Mouse (Mus musculus): ENCODE results near the gene Toe1. TPM values are rescaled to one million over a fixed set of nuclear protein-coding genes. Genes with fewer than 3 reads are reported as not detected.

Gene Toe1
- polyA plus RNA-seq, 1 experiment from 2014 or later, result 34.0 TPM

DNA sequence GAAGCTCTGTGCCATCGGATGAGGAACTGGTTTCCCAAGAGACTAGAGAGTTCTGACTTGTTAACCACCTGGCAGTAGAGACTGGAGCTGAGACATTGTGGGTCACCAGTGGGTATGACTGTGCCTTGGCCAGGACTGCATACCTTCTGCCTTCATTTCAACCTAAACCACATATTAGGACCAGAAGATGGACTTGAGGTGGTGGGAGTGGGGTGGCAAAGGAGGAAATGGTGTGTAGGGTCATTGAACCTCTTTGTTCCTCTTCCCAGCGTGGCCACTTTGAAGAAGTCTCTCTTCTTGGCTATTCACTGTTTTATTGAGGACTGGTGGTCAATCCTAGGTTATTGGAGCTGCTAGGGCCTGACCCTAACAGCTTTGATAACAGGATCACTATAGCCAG lies 26.1 kb downstream of the Toe1 start:
- DNase-seq (ENCODE audit: low spot score) (no peak), ATAC-seq (no peak)
- Histone ChIP-seq H3K9ac (ENCODE audit: low read length) (no peak overlapping the region), H3K4me1 (ENCODE audit: control insufficient read depth, insufficient read depth, low read length) (no peaks in the 10 kb centered on the region), H3K27ac (ENCODE audit: low read depth, low read length) (no peak overlapping the region), H3K4me2 (ENCODE audit: low read length) (no peak overlapping the region), H3K4me3 (ENCODE audit: low read depth, low read length) (no peak overlapping the region), H3K36me3 (ENCODE audit: control insufficient read depth, insufficient read depth, low read length) (no peaks in the 10 kb centered on the region), H3K27me3 (replicated peaks; ENCODE audit: control insufficient read depth, insufficient read depth, low read length) (no peaks in the 10 kb centered on the region), H3K9me3 (replicated peaks; ENCODE audit: control insufficient read depth, low read length) (no peaks in the 10 kb centered on the region)
- 53% methylated on average over 2 of the region's 2 CpGs for WGBS

DNA sequence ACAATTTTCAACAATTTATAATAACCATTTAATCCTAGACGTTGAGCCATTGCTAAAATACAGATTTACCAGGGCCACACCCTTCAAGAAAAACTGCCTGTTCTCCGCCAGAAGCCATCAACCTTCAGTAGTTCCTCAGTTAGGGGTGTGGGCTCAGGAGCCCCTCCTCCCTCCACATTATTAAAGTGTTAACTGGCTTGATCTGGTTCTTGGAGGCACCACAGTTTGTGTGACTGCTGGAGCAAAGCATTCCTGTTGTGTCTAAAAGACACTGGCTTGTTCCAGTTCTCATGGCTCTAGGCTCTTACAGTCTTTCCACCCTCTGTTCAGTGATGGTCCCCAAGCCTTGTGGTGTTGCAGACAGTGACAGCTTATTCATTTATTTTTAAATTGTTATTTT lies 26.9 kb downstream of the Toe1 start:
- no peak overlapping the region for H3K4me2 ChIP-seq (ENCODE audit: low read length)
- no peaks in the 10 kb centered on the region for H3K27me3 ChIP-seq (replicated peaks; ENCODE audit: control insufficient read depth, insufficient read depth, low read length)
- no peaks in the 10 kb centered on the region for H3K9me3 ChIP-seq (replicated peaks; ENCODE audit: control insufficient read depth, low read length)
- no peak overlapping the region for H3K27ac ChIP-seq (ENCODE audit: low read depth, low read length)
- ATAC-seq (no peak), DNase-seq (ENCODE audit: low spot score) (no peak)
- H3K4me3 ChIP-seq (ENCODE audit: low read depth, low read length), result no peak overlapping the region
- no peaks in the 10 kb centered on the region for H3K4me1 ChIP-seq (ENCODE audit: control insufficient read depth, insufficient read depth, low read length)
- no peaks in the 10 kb centered on the region for H3K36me3 ChIP-seq (ENCODE audit: control insufficient read depth, insufficient read depth, low read length)
- no peak overlapping the region for H3K9ac ChIP-seq (ENCODE audit: low read length)
- WGBS, result 79% methylated on average over 2 of the region's 2 CpGs

DNA sequence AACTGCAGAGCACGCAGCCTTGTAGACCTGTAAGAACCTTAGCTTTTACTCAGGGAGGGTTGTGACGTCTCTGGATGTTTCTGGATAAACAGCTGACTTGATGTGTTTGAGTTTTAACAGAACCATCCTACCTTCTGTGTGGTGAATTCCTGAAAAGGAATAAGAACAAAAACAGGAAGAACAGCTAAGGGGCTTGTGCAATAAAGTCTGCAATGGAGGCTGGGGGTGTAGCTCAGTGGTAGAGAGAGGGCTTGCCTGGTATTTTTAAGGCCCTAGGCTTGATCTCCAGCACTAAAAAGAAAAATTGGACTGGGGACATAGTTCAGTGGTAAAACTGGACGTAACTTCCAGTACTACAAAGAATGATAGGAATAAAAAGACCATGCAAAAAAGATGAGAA lies 30.4 kb downstream of the Toe1 start:
- Histone ChIP-seq H3K4me1 (ENCODE audit: control insufficient read depth, insufficient read depth, low read length) (no peaks in the 10 kb centered on the region), H3K4me2 (ENCODE audit: low read length) (no peak overlapping the region), H3K9me3 (replicated peaks; ENCODE audit: control insufficient read depth, low read length) (no peaks in the 10 kb centered on the region), H3K9ac (ENCODE audit: low read length) (no peak overlapping the region), H3K27ac (ENCODE audit: low read depth, low read length) (no peak overlapping the region), H3K36me3 (ENCODE audit: control insufficient read depth, insufficient read depth, low read length) (no peaks in the 10 kb centered on the region), H3K27me3 (replicated peaks; ENCODE audit: control insufficient read depth, insufficient read depth, low read length) (no peaks in the 10 kb centered on the region), H3K4me3 (ENCODE audit: low read depth, low read length) (no peak overlapping the region)
- 95% methylated on average over 3 of the region's 3 CpGs for WGBS
- ATAC-seq (no peak), DNase-seq (ENCODE audit: low spot score) (no peak)

DNA sequence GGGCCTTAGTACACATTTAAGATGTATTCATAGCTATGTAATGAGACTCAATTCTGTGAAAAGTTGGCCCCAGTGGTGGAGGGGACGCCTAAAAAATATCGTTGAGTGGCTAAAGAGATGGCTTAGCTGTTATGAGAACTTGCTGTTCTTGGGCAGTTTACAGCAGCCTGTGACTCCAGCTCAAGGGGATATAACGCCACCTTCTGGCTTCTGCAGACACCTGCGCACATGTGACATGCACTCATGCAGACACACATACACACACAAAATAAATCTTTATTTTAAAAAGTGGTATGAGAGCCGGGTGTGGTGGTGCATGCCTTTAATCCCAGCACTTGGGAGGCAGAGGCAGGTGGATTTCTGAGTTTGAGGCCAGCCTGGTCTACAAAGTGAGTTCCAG lies 31.0 kb downstream of the Toe1 start:
- no peak overlapping the region for H3K4me2 ChIP-seq (ENCODE audit: low read length)
- H3K27me3 ChIP-seq (replicated peaks; ENCODE audit: control insufficient read depth, insufficient read depth, low read length), result no peaks in the 10 kb centered on the region
- no peak overlapping the region for H3K9ac ChIP-seq (ENCODE audit: low read length)
- H3K4me3 ChIP-seq (ENCODE audit: low read depth, low read length), result no peak overlapping the region
- H3K36me3 ChIP-seq (ENCODE audit: control insufficient read depth, insufficient read depth, low read length), result no peaks in the 10 kb centered on the region
- H3K4me1 ChIP-seq (ENCODE audit: control insufficient read depth, insufficient read depth, low read length), result no peaks in the 10 kb centered on the region
- no peak overlapping the region for H3K27ac ChIP-seq (ENCODE audit: low read depth, low read length)
- 88% methylated on average over 5 of the region's 5 CpGs for WGBS
- ATAC-seq, result no peak
- DNase-seq (ENCODE audit: low spot score), result no peak
- H3K9me3 ChIP-seq (replicated peaks; ENCODE audit: control insufficient read depth, low read length), result no peaks in the 10 kb centered on the region

DNA sequence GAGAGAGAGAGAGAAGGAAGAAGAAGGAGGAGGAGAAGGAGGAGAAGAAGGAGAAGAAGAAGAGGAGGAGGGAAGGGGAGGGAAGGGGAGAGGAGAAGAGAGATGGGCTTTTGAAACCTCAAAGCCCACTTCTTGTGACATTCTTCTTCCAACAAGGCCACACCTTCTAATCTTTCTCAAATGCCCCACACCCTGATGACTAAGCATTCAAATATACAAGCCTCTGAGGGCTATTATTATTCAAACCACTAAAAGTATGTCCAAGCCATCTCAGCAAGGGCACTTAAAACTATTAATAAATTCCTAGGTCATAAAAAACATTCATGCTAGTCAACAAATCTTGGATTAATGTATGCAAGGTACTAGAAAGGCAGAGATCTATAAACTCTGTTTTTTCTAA lies 38.4 kb downstream of the Toe1 start:
- DNase-seq (ENCODE audit: low spot score) (no peak), ATAC-seq (no peak)
- Histone ChIP-seq H3K27me3 (replicated peaks; ENCODE audit: control insufficient read depth, insufficient read depth, low read length) (no peaks in the 10 kb centered on the region), H3K4me2 (ENCODE audit: low read length) (no peak overlapping the region), H3K9ac (ENCODE audit: low read length) (no peak overlapping the region), H3K4me1 (ENCODE audit: control insufficient read depth, insufficient read depth, low read length) (no peaks in the 10 kb centered on the region), H3K9me3 (replicated peaks; ENCODE audit: control insufficient read depth, low read length) (no peaks in the 10 kb centered on the region), H3K27ac (ENCODE audit: low read depth, low read length) (no peak overlapping the region), H3K4me3 (ENCODE audit: low read depth, low read length) (no peak overlapping the region), H3K36me3 (ENCODE audit: control insufficient read depth, insufficient read depth, low read length) (no peaks in the 10 kb centered on the region)

DNA sequence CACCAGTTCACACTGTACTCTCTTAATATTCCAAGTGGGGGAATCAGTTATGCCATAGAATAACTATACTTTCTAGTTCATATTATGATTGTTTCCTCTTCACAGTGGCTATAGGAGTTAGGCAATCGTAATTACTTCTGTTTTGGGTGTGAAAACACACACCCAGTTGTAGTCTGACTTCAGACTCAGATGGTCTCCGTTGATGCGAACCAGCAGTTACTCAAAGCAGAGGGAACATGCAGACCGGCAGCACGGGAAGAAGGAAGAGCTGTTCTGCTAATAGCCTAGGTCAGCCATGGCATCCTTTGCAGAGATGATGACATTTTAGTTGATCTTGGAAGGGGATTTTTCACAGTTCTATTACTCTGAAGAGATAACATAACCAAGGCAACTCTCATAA lies 38.9 kb downstream of the Toe1 start:
- 91% methylated on average over 5 of the region's 5 CpGs for WGBS
- no peaks in the 10 kb centered on the region for H3K27me3 ChIP-seq (replicated peaks; ENCODE audit: control insufficient read depth, insufficient read depth, low read length)
- H3K27ac ChIP-seq (ENCODE audit: low read depth, low read length), result no peak overlapping the region
- no peaks in the 10 kb centered on the region for H3K4me1 ChIP-seq (ENCODE audit: control insufficient read depth, insufficient read depth, low read length)
- H3K4me2 ChIP-seq (ENCODE audit: low read length), result no peak overlapping the region
- ATAC-seq (no peak), DNase-seq (ENCODE audit: low spot score) (no peak)
- no peaks in the 10 kb centered on the region for H3K36me3 ChIP-seq (ENCODE audit: control insufficient read depth, insufficient read depth, low read length)
- H3K9me3 ChIP-seq (replicated peaks; ENCODE audit: control insufficient read depth, low read length), result no peaks in the 10 kb centered on the region
- H3K9ac ChIP-seq (ENCODE audit: low read length), result no peak overlapping the region
- H3K4me3 ChIP-seq (ENCODE audit: low read depth, low read length), result no peak overlapping the region

DNA sequence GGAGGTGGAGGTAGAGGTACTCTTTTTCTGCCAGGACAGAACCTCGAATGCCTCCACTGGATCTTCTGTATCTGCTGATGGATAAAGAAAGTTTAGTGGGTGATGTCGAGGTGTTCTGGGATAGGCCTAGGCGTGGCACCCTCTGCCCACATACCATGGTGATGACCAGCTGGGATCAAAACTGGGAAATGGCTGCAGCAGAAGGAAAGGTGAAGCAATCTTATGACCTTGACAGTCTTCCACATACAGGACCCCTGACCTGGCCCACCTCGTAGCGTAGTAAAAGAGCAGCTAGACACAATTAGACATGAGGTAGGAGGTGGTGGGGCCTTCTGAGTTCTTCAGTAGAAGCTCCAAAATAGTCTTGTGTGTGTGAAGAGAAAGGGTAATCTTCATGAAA lies 43.4 kb downstream of the Toe1 start:
- Histone ChIP-seq H3K36me3 (ENCODE audit: control insufficient read depth, insufficient read depth, low read length) (no peaks in the 10 kb centered on the region), H3K27me3 (replicated peaks; ENCODE audit: control insufficient read depth, insufficient read depth, low read length) (no peaks in the 10 kb centered on the region), H3K27ac (ENCODE audit: low read depth, low read length) (no peak overlapping the region), H3K9ac (ENCODE audit: low read length) (no peak overlapping the region), H3K4me2 (ENCODE audit: low read length) (no peak overlapping the region), H3K4me1 (ENCODE audit: control insufficient read depth, insufficient read depth, low read length) (no peaks in the 10 kb centered on the region), H3K9me3 (replicated peaks; ENCODE audit: control insufficient read depth, low read length) (no peaks in the 10 kb centered on the region), H3K4me3 (ENCODE audit: low read depth, low read length) (no peak overlapping the region)
- no peak for ATAC-seq
- DNase-seq (ENCODE audit: low spot score), result no peak
- 91% methylated on average over 5 of the region's 5 CpGs for WGBS

DNA sequence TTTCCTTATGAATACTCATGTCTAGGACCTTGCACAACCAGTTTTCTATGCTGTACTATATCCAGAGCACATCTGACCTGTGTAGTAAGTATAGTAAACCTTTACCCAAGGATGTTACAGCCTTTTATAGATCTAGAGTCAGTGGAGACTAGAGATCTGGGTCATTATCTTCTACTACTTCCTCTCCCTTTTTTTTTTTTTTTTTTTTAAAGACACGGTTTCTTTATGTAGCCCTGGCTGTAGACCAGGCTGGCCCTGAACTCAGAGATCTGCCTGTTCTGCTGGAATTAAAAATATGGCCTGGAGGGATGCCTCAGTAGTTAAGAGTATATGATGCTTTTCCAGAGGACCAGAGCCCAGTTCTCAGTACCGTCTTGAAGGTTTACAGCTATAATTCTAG lies 45.5 kb downstream of the Toe1 start:
- Histone ChIP-seq H3K27ac (ENCODE audit: low read depth, low read length) (no peak overlapping the region), H3K36me3 (ENCODE audit: control insufficient read depth, insufficient read depth, low read length) (no peaks in the 10 kb centered on the region), H3K4me3 (ENCODE audit: low read depth, low read length) (no peak overlapping the region), H3K4me2 (ENCODE audit: low read length) (no peak overlapping the region), H3K4me1 (ENCODE audit: control insufficient read depth, insufficient read depth, low read length) (no peaks in the 10 kb centered on the region), H3K9ac (ENCODE audit: low read length) (no peak overlapping the region), H3K9me3 (replicated peaks; ENCODE audit: control insufficient read depth, low read length) (no peaks in the 10 kb centered on the region), H3K27me3 (replicated peaks; ENCODE audit: control insufficient read depth, insufficient read depth, low read length) (no peaks in the 10 kb centered on the region)
- no peak for DNase-seq (ENCODE audit: low spot score)
- 78% methylated on average over 2 of the region's 2 CpGs for WGBS
- no peak for ATAC-seq

DNA sequence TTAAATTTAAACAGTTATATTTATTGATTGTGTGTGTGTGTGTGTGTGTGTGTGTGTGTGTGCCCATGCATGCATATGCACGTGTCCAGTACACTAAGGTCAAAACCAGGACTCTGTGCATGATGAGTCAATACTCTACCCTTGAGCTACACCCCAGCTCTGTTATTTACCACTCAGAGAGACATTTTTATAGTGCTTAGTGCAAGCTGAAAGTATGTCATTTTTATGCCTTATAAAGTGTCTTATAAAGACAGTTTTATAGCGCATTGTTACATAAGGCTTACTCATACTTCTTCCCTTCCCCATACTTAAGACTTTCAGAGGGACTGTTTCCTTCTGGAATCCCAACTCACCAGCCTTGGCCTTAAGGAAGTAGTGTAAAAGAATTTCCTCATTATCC lies 57.7 kb downstream of the Toe1 start:
- DNase-seq (ENCODE audit: low spot score) (no peak), ATAC-seq (no peak)
- Histone ChIP-seq H3K36me3 (ENCODE audit: control insufficient read depth, insufficient read depth, low read length) (no peaks in the 10 kb centered on the region), H3K9ac (ENCODE audit: low read length) (no peak overlapping the region), H3K9me3 (replicated peaks; ENCODE audit: control insufficient read depth, low read length) (no peaks in the 10 kb centered on the region), H3K27ac (ENCODE audit: low read depth, low read length) (no peak overlapping the region), H3K4me1 (ENCODE audit: control insufficient read depth, insufficient read depth, low read length) (no peaks in the 10 kb centered on the region), H3K4me3 (ENCODE audit: low read depth, low read length) (no peak overlapping the region), H3K4me2 (ENCODE audit: low read length) (no peak overlapping the region), H3K27me3 (replicated peaks; ENCODE audit: control insufficient read depth, insufficient read depth, low read length) (no peaks in the 10 kb centered on the region)
- WGBS, result 95% methylated on average over 2 of the region's 2 CpGs

All from forebrain, embryonic 14.5 days (tissue).